Mouse (Mus musculus): Measurements from ENCODE around the gene Gm5134. TPM values are rescaled to one million over a fixed set of nuclear protein-coding genes. Genes with fewer than 3 reads are reported as not detected.

Gm5134 gene
- polyA plus RNA-seq, 1 experiment from 2014 or later: not detected

DNA sequence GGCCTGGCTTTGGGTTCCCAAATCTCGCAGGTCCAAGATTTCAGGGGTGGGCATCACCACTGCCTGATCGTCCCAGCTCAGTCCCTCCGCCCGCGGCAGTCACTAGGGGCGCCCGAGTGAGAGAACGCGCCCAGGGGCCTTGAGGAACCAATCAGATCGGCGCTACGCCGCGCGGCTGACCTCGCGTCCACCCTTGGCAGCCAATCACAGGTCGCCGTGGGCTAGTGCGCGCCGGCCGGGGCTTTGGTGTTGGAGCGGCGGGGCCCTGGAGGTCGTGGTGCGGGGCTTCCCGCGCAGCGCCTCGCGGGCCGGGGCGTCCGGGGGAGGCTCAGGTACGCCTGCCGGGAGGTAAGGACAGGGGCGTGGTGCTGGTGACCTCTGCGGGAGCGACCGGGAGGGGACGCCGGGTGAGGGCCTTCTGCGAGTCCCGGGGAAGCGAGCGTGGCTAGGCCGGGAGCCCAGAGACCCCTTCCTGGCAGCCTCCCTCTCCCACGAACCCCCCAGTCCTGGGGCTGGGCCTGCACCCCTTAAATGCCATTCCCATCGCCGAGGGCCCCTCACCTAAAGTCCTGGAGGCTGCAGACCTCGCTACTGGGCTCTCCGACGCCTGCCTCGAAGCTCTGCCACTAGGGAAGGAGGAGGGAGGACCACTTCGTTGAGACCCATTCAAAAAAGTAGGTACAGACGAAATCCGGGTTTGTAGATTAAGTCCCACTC, 78.2 kb downstream of the Gm5134 start, which contains the start of gene Zfp280b:
Gene Zfp280b (plus strand): TSS at position 249 of the 717 bp plus-strand sequence.
- ATAC-seq (ENCODE audit: low FRiP score): peak; percentile 98
- H3K27me3 ChIP-seq: no peaks in the 10 kb centered on the region
- peak within 1 kb of the TSS; percentile 91 for H3K9ac ChIP-seq
- under 1% methylated on average over 46 of the region's 58 CpGs for WGBS
- peaks cover 9% of the 10 kb centered on the region for H3K36me3 ChIP-seq
- H3K4me1 ChIP-seq: peaks cover 9% of the 10 kb centered on the region
- H3K4me2 ChIP-seq (replicated peaks): peak within 1 kb of the TSS; percentile 90
- H3K4me3 ChIP-seq: peak within 1 kb of the TSS; percentile 91
- H3K9me3 ChIP-seq (replicated peaks): no peaks in the 10 kb centered on the region
- peak within 1 kb of the TSS; percentile 76 for H3K27ac ChIP-seq

- Histone ChIP-seq H3K36me3 (peaks cover 14% of the 10 kb centered on the region), H3K4me1 (peaks cover 9% of the 10 kb centered on the region), H3K9ac (peak overlapping the region; percentile 91), H3K9me3 (replicated peaks) (no peaks in the 10 kb centered on the region), H3K4me3 (peak overlapping the region; percentile 91), H3K27ac (0 out of 2 replicates have a peak overlapping the region, but pooled peaks have one; percentile 76), H3K27me3 (no peaks in the 10 kb centered on the region), H3K4me2 (replicated peaks) (peak overlapping the region; percentile 90)
- ATAC-seq (ENCODE audit: low FRiP score): no peak
- WGBS: 19% methylated on average over 7 of the region's 7 CpGs
Observed at GRCm38 (mm10) chr10:76033119-76033455, 78.8 kb downstream of the Gm5134 start.

GRCm38 (mm10) chr10:76034001-76034600, 79.8 kb downstream of the Gm5134 start:
- 96% methylated on average over 8 of the region's 8 CpGs for WGBS
- Histone ChIP-seq H3K4me3 (no peak overlapping the region), H3K4me1 (peaks cover 9% of the 10 kb centered on the region), H3K9ac (no peak overlapping the region), H3K4me2 (replicated peaks) (no peak overlapping the region), H3K9me3 (replicated peaks) (no peaks in the 10 kb centered on the region), H3K27me3 (no peaks in the 10 kb centered on the region), H3K27ac (no peak overlapping the region), H3K36me3 (peaks cover 25% of the 10 kb centered on the region)
- no peak for ATAC-seq (ENCODE audit: low FRiP score)

GRCm38 (mm10) chr10:76035277-76035676, 81.0 kb downstream of the Gm5134 start:
- no peak overlapping the region for H3K4me3 ChIP-seq
- no peak overlapping the region for H3K9ac ChIP-seq
- H3K4me1 ChIP-seq: peaks cover 9% of the 10 kb centered on the region
- no peak overlapping the region for H3K4me2 ChIP-seq (replicated peaks)
- no peaks in the 10 kb centered on the region for H3K9me3 ChIP-seq (replicated peaks)
- no peak for ATAC-seq (ENCODE audit: low FRiP score)
- H3K36me3 ChIP-seq: peaks cover 36% of the 10 kb centered on the region
- no peak overlapping the region for H3K27ac ChIP-seq
- H3K27me3 ChIP-seq: no peaks in the 10 kb centered on the region

DNA sequence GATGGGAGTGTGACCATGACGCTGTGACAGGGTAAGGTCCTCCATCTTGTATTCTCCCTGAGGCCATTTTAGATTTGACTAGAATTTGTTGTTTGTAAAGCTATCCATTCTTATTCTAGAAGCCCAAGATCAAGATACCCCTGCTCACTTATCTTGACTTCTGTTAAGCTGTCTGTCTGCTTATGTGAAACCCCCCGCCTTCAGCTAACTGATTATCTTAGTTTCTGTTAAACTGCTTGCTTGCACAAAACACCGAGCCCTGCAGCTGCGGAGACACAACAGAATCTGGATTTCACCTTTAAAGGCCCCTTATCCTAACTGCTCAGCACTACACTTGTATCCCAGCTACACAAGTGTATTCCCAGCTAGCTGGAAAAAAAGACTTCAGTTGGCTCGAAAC, 82.6 kb downstream of the Gm5134 start:
- H3K4me1 ChIP-seq: peaks cover 7% of the 10 kb centered on the region
- H3K9ac ChIP-seq: no peak overlapping the region
- H3K36me3 ChIP-seq: peaks cover 49% of the 10 kb centered on the region
- H3K4me2 ChIP-seq (replicated peaks): no peak overlapping the region
- no peak overlapping the region for H3K27ac ChIP-seq
- WGBS: 95% methylated on average over 5 of the region's 5 CpGs
- H3K4me3 ChIP-seq: no peak overlapping the region
- H3K27me3 ChIP-seq: no peaks in the 10 kb centered on the region
- H3K9me3 ChIP-seq (replicated peaks): no peaks in the 10 kb centered on the region
- no peak for ATAC-seq (ENCODE audit: low FRiP score)

DNA sequence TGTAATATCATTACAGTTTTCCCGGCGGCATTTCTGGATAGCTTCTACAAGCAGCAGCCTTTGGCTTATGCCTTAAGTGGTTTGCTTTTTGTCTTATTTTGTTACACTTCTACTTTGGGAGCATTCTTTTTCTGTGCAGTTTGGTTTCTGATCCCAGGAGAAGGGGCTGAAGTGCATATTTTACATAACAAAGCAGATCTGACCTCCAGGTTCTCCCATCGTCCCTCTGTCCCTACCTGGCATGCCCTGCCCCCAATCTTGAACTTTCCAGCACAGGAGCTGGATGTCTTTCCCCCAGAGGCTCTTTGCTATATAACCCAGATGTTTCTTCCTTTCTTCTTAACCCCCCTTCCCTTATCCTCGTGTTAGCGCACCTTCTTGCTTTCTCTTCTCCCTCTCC, 91.0 kb downstream of the Gm5134 start:
- no peaks in the 10 kb centered on the region for H3K4me1 ChIP-seq
- no peaks in the 10 kb centered on the region for H3K9me3 ChIP-seq (replicated peaks)
- H3K4me2 ChIP-seq (replicated peaks): no peak overlapping the region
- H3K27me3 ChIP-seq: no peaks in the 10 kb centered on the region
- H3K9ac ChIP-seq: no peak overlapping the region
- no peak overlapping the region for H3K27ac ChIP-seq
- ATAC-seq (ENCODE audit: low FRiP score): no peak
- H3K36me3 ChIP-seq: peaks cover 25% of the 10 kb centered on the region
- 52% methylated on average over 5 of the region's 5 CpGs for WGBS
- no peak overlapping the region for H3K4me3 ChIP-seq

- Histone ChIP-seq H3K9ac (no peak overlapping the region), H3K27me3 (no peaks in the 10 kb centered on the region), H3K4me3 (no peak overlapping the region), H3K27ac (no peak overlapping the region), H3K4me1 (no peaks in the 10 kb centered on the region), H3K4me2 (replicated peaks) (no peak overlapping the region), H3K9me3 (replicated peaks) (no peaks in the 10 kb centered on the region), H3K36me3 (peaks cover 12% of the 10 kb centered on the region; the same call in 1 of the 2 replicates)
- ATAC-seq (ENCODE audit: low FRiP score): no peak
- WGBS: 67% methylated on average over 1 of the region's 1 CpGs
Observed at GRCm38 (mm10) chr10:76046754-76047153, 92.4 kb downstream of the Gm5134 start.

DNA sequence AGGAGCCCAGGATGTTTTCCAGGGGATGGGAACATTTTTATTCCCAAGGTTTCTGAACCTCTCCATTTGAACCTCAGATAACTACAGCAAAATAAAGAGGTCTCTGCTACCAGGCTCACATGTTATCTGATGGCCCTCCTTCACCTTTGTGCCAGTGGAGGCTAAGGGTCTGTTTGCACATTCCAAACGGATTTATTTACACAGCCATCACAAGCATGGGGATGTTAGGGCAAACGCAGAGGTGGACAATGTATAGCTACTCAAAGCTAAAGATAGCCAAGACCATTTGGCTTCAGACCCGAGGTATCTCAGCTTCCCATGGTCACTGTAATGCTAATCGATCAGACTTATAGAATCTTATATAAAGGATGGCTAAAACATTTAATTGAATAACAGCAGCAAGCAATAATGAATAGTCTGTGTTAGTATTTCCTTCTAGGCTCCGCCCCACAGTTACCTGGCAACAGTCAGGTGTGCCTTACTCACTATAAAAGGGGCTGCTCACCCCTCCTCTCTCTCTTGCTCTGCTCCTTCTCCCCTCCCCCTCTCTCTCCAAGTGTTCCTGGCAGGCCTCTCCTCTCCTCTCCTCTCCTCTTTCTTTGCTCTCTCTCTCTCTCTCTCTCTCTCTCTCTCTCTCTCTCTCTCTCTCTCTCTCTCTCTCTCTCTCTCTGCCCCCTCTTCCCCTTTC, 93.0 kb downstream of the Gm5134 start:
- Histone ChIP-seq H3K9ac (no peak overlapping the region), H3K9me3 (replicated peaks) (no peaks in the 10 kb centered on the region), H3K27me3 (no peaks in the 10 kb centered on the region), H3K27ac (no peak overlapping the region), H3K4me1 (no peaks in the 10 kb centered on the region), H3K36me3 (peaks cover 12% of the 10 kb centered on the region; the same call in 1 of the 2 replicates), H3K4me2 (replicated peaks) (no peak overlapping the region), H3K4me3 (no peak overlapping the region)
- 55% methylated on average over 5 of the region's 5 CpGs for WGBS
- ATAC-seq (ENCODE audit: low FRiP score): no peak

GRCm38 (mm10) chr10:76048967-76049366, 94.7 kb downstream of the Gm5134 start:
- Histone ChIP-seq H3K4me2 (replicated peaks) (no peak overlapping the region), H3K9ac (no peak overlapping the region), H3K4me3 (no peak overlapping the region), H3K27ac (no peak overlapping the region), H3K9me3 (replicated peaks) (no peaks in the 10 kb centered on the region), H3K27me3 (no peaks in the 10 kb centered on the region), H3K4me1 (no peaks in the 10 kb centered on the region), H3K36me3 (0 out of 2 replicates have a peak, but pooled peaks cover 4% of the 10 kb centered on the region)
- 57% methylated on average over 6 of the region's 6 CpGs for WGBS
- no peak for ATAC-seq (ENCODE audit: low FRiP score)

- Histone ChIP-seq H3K9me3 (replicated peaks) (no peaks in the 10 kb centered on the region), H3K27me3 (no peaks in the 10 kb centered on the region), H3K4me1 (no peaks in the 10 kb centered on the region), H3K36me3 (no peaks in the 10 kb centered on the region), H3K9ac (no peak overlapping the region), H3K27ac (no peak overlapping the region), H3K4me2 (replicated peaks) (no peak overlapping the region), H3K4me3 (no peak overlapping the region)
- no peak for ATAC-seq (ENCODE audit: low FRiP score)
- 78% methylated on average over 11 of the region's 11 CpGs for WGBS
Observed at GRCm38 (mm10) chr10:76051860-76052259, 97.5 kb downstream of the Gm5134 start.
